Mouse (Mus musculus): ENCODE measurements at regions not wholly inside any gene's neighbourhood (a gene's known extent, or its start where the extent isn't known, plus 50 kb on each side); places are given as distances from the start of the nearest gene placed in this dataset.

DNA sequence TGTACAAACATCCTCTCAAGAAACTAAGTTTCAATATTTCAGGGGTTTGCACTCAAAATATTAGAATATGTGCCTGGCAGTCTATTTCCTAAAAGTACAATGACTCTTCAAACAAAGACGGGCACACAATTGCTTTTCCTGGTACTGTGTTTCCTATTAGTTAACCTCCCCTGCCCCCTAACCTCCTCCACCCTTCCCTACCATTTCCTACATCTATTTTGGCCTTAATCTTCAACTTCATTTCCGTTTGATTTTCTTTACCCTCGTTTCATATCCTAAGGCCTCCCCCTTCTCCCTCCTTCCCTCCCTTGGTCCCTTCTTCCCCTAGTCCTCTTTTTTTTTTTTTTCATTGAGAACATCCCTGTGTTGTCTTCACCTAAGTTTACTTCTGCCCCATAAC lies 50.8 kb upstream of the Adgrl2 start:
- TF ChIP-seq GATA1 (IDR thresholded peaks at IDR 0.05; ENCODE audit: borderline replicate concordance, low read length) (no peak), FLI1 (IDR thresholded peaks at IDR 0.05; ENCODE audit: low read length) (no peak)

Measured in megakaryocyte, embryonic 14.5 days (primary cell).